Mouse (Mus musculus) myocyte (in vitro differentiated cells): ENCODE measurements around the gene Itpkb. TPM values are rescaled to one million over a fixed set of nuclear protein-coding genes. Genes with fewer than 3 reads are reported as not detected.
A peak's percentile ranks its signal among the peaks of the same experiment; 100 is the strongest.

Experiments
- H3K27me3 ChIP-seq: one replicate; pipeline ENCODE4 v1.6.1; 2011; ENCODE audit not compliant: control insufficient read depth, insufficient read depth, insufficient read length
- H3K36me3 ChIP-seq: one replicate; pipeline ENCODE4 v1.6.1; 2011; ENCODE audit not compliant: control insufficient read depth, insufficient read depth
- H3K4me2 ChIP-seq: one replicate; pipeline ENCODE4 v1.6.1; 2011; ENCODE audit warnings: low read depth, control low read depth
- H3K4me3 ChIP-seq: one replicate; pipeline ENCODE4 v1.5.1; 2011; ENCODE audit warnings: mild to moderate bottlenecking, control low read depth, moderate library complexity
- H3K79me2 ChIP-seq: one replicate; pipeline ENCODE4 v1.6.1; 2011; ENCODE audit not compliant: control insufficient read depth, insufficient read depth
- H3ac ChIP-seq: one replicate; pipeline ENCODE4 v1.6.1; 2011; ENCODE audit not compliant: control insufficient read depth, insufficient read length
- CEBPB ChIP-seq: IDR thresholded peaks from 2 replicates; pipeline ENCODE4 v1.6.1; 2011; ENCODE audit warnings: mild to moderate bottlenecking, moderate library complexity; ENCODE audit not compliant: poor library complexity, insufficient read depth, severe bottlenecking
- E2F4 ChIP-seq: IDR thresholded peaks from one replicate; pipeline ENCODE4 v1.6.1; 2011; ENCODE audit warnings: mild to moderate bottlenecking, control low read depth, moderate library complexity; ENCODE audit not compliant: insufficient read depth
- MAX ChIP-seq: IDR thresholded peaks from one replicate; pipeline ENCODE4 v1.6.1; 2011; ENCODE audit warnings: low read depth, mild to moderate bottlenecking, control low read depth
- MYOD1 ChIP-seq, 3 experiments: IDR thresholded peaks; one replicate each; pipeline ENCODE4 v1.6.1; 2011; ENCODE audit warnings: control low read depth in 2 of 3, low read depth in 2 of 3, mild to moderate bottlenecking in 2 of 3, moderate library complexity in 1 of 3; ENCODE audit not compliant: insufficient read length in 2 of 3, control insufficient read depth in 1 of 3
- MYOG ChIP-seq, 3 experiments: IDR thresholded peaks; one replicate each; pipeline ENCODE4 v1.6.1; 2011; ENCODE audit warnings: control low read depth in 2 of 3, low read depth in 2 of 3, mild to moderate bottlenecking in 2 of 3; ENCODE audit not compliant: insufficient read length in 2 of 3, control insufficient read depth in 1 of 3, insufficient read depth in 1 of 3
- POLR2A ChIP-seq: IDR thresholded peaks from one replicate; pipeline ENCODE4 v1.6.1; 2011; ENCODE audit warnings: low read depth, mild to moderate bottlenecking, control low read depth, moderate library complexity; ENCODE audit not compliant: insufficient read length
- POLR2AphosphoS2 ChIP-seq: IDR thresholded peaks from one replicate; pipeline ENCODE4 v1.6.1; 2011; ENCODE audit warnings: low read depth, control low read depth; ENCODE audit not compliant: insufficient read length
- REST ChIP-seq: IDR thresholded peaks from one replicate; pipeline ENCODE4 v1.6.1; 2011; ENCODE audit warnings: mild to moderate bottlenecking, control low read depth, moderate library complexity; ENCODE audit not compliant: insufficient read depth, insufficient read length
- SRF ChIP-seq: IDR thresholded peaks from one replicate; pipeline ENCODE4 v1.6.1; 2011; ENCODE audit warnings: low read depth; ENCODE audit not compliant: control insufficient read depth, insufficient read length
- TCF12 ChIP-seq: IDR thresholded peaks from one replicate; pipeline ENCODE4 v1.6.1; 2011; ENCODE audit warnings: mild to moderate bottlenecking, control low read depth; ENCODE audit not compliant: poor library complexity, insufficient read depth, severe bottlenecking
- TCF3 ChIP-seq: IDR thresholded peaks from one replicate; pipeline ENCODE4 v1.6.1; 2011; ENCODE audit warnings: low read depth, control low read depth; ENCODE audit not compliant: insufficient read length
- USF1 ChIP-seq: IDR thresholded peaks from one replicate; pipeline ENCODE4 v1.6.1; 2011; ENCODE audit warnings: low read depth, mild to moderate bottlenecking, control low read depth, moderate library complexity
- polyA plus RNA-seq: library from polyadenylated mRNA; unstranded; fragments of >200 nt; fragmentation: generic; extraction: Trizol; gene quantifications from one replicate; pipeline ENCODE4 v1.2.1, GENCODE M21; 2012; ENCODE audit warnings: missing spikeins

Gene Itpkb
- polyA plus RNA-seq, 1 experiment = 1.1 TPM

- Histone ChIP-seq H3K79me2 (no peaks in the 10 kb centered on the region), H3K27me3 (no peaks in the 10 kb centered on the region), H3ac (no peak overlapping the region), H3K4me3 (no peak overlapping the region), H3K36me3 (no peaks in the 10 kb centered on the region), H3K4me2 (peak overlapping the region; percentile 89)
- TF ChIP-seq E2F4 (no peak), MYOD1 (IDR thresholded peaks at IDR 0.05; ENCODE audit: control insufficient read depth in 1 of 3, insufficient read length in 2 of 3, low read depth in 2 of 3) (peak in 1 of 3 experiments; percentile 10)
These were observed 16.5 kb upstream of the Itpkb start for GRCm38 (mm10) chr1:180313517-180314440.

GRCm38 (mm10) chr1:180314641-180315040 lies 15.6 kb upstream of the Itpkb start:
- Histone ChIP-seq H3K27me3 (no peaks in the 10 kb centered on the region), H3K79me2 (no peaks in the 10 kb centered on the region), H3ac (no peak overlapping the region), H3K4me3 (no peak overlapping the region), H3K4me2 (peak overlapping the region; percentile 89), H3K36me3 (no peaks in the 10 kb centered on the region)
- no peak for TF ChIP-seq POLR2AphosphoS2
- TF ChIP-seq MYOD1 (IDR thresholded peaks at IDR 0.05; ENCODE audit: control insufficient read depth in 1 of 3, insufficient read length in 2 of 3, low read depth in 2 of 3) = no peak
- TF ChIP-seq MYOG (IDR thresholded peaks at IDR 0.05; ENCODE audit: control insufficient read depth in 1 of 3, insufficient read depth in 1 of 3, insufficient read length in 2 of 3, low read depth in 2 of 3) = no peak
- no peak for TF ChIP-seq REST
- no peak for TF ChIP-seq USF1
- no peak for TF ChIP-seq MAX
- TF ChIP-seq TCF12 = no peak
- no peak for TF ChIP-seq CEBPB
- no peak for TF ChIP-seq E2F4
- TF ChIP-seq SRF = no peak
- TF ChIP-seq TCF3 = no peak
- TF ChIP-seq POLR2A = no peak

GRCm38 (mm10) chr1:180315127-180315526 lies 15.2 kb upstream of the Itpkb start:
- H3K27me3 ChIP-seq = no peaks in the 10 kb centered on the region
- H3ac ChIP-seq = no peak overlapping the region
- H3K4me2 ChIP-seq = no peak overlapping the region
- no peaks in the 10 kb centered on the region for H3K79me2 ChIP-seq
- no peaks in the 10 kb centered on the region for H3K36me3 ChIP-seq
- no peak overlapping the region for H3K4me3 ChIP-seq
- TF ChIP-seq TCF3 = no peak
- TF ChIP-seq SRF = no peak
- no peak for TF ChIP-seq MYOD1 (IDR thresholded peaks at IDR 0.05; ENCODE audit: control insufficient read depth in 1 of 3, insufficient read length in 2 of 3, low read depth in 2 of 3)
- no peak for TF ChIP-seq CEBPB
- no peak for TF ChIP-seq TCF12
- no peak for TF ChIP-seq E2F4
- no peak for TF ChIP-seq MAX
- no peak for TF ChIP-seq USF1
- no peak for TF ChIP-seq POLR2AphosphoS2
- no peak for TF ChIP-seq REST
- TF ChIP-seq POLR2A = no peak
- TF ChIP-seq MYOG (IDR thresholded peaks at IDR 0.05; ENCODE audit: control insufficient read depth in 1 of 3, insufficient read depth in 1 of 3, insufficient read length in 2 of 3, low read depth in 2 of 3) = no peak

GRCm38 (mm10) chr1:180317450-180317849 lies 12.8 kb upstream of the Itpkb start:
- Histone ChIP-seq H3K79me2 (no peaks in the 10 kb centered on the region), H3K27me3 (no peaks in the 10 kb centered on the region), H3K4me3 (no peak overlapping the region), H3ac (no peak overlapping the region), H3K36me3 (no peaks in the 10 kb centered on the region), H3K4me2 (no peak overlapping the region)
- no peak for TF ChIP-seq USF1
- no peak for TF ChIP-seq TCF3
- no peak for TF ChIP-seq MYOD1 (IDR thresholded peaks at IDR 0.05; ENCODE audit: control insufficient read depth in 1 of 3, insufficient read length in 2 of 3, low read depth in 2 of 3)
- TF ChIP-seq REST = no peak
- no peak for TF ChIP-seq MAX
- no peak for TF ChIP-seq POLR2AphosphoS2
- TF ChIP-seq SRF = no peak
- TF ChIP-seq POLR2A = no peak
- TF ChIP-seq MYOG (IDR thresholded peaks at IDR 0.05; ENCODE audit: control insufficient read depth in 1 of 3, insufficient read depth in 1 of 3, insufficient read length in 2 of 3, low read depth in 2 of 3) = no peak
- no peak for TF ChIP-seq E2F4
- TF ChIP-seq CEBPB = no peak
- no peak for TF ChIP-seq TCF12
